Mouse (Mus musculus) limb, embryonic 14.5 days (tissue): ENCODE results near the gene Dppa2. TPM values are rescaled to one million over a fixed set of nuclear protein-coding genes. Genes with fewer than 3 reads are reported as not detected.
"Not testable (repeated sequence)": the region's sequence is repeated elsewhere in the genome, so short reads cannot be mapped to it uniquely, and the experiment has no call there.

Experiments
- ATAC-seq: fragments of 200-750 bp; cut with Nextera tagmentation; 2 replicates; pipeline ENCODE4 v1.8.0; 2017; ENCODE audit warnings: low read depth, moderate number of reproducible peaks, moderate TSS enrichment; ENCODE audit not compliant: low FRiP score
- DNase-seq: peaks from one replicate; pipeline ENCODE4 v3.0.0-alpha.2; 2015; ENCODE audit warnings: low spot score
- H3K27ac ChIP-seq: fragments of 300-500 bp; sonication (generic); replicated peaks from 2 replicates; pipeline ENCODE4 v1.5.1; 2014; ENCODE audit warnings: low read depth, mild to moderate bottlenecking, low read length, moderate library complexity, mixed read lengths
- H3K27me3 ChIP-seq: fragments of 300-500 bp; sonication (generic); 2 replicates; pipeline ENCODE4 v1.6.1; 2014; ENCODE audit warnings: low read length, mixed read lengths; ENCODE audit not compliant: control insufficient read depth, insufficient read depth
- H3K36me3 ChIP-seq: fragments of 300-500 bp; sonication (generic); 2 replicates; pipeline ENCODE4 v1.6.1; 2014; ENCODE audit warnings: mild to moderate bottlenecking, low read length, moderate library complexity, mixed read lengths; ENCODE audit not compliant: control insufficient read depth, insufficient read depth
- H3K4me1 ChIP-seq: fragments of 300-500 bp; sonication (generic); 2 replicates; pipeline ENCODE4 v1.6.1; 2014; ENCODE audit warnings: antibody characterized with exemption, low read length, mixed read lengths; ENCODE audit not compliant: control insufficient read depth, insufficient read depth
- H3K4me2 ChIP-seq: fragments of 300-500 bp; sonication (generic); replicated peaks from 2 replicates; pipeline ENCODE4 v1.6.1; 2014; ENCODE audit warnings: low read depth, mild to moderate bottlenecking, low read length, moderate library complexity; ENCODE audit not compliant: severe bottlenecking
- H3K4me3 ChIP-seq: fragments of 300-500 bp; sonication (generic); replicated peaks from 2 replicates; pipeline ENCODE4 v1.5.1; 2014; ENCODE audit warnings: low read length
- H3K9ac ChIP-seq: fragments of 300-500 bp; sonication (generic); 2 replicates; pipeline ENCODE4 v1.6.1; 2014; ENCODE audit warnings: mild to moderate bottlenecking, low read depth, low read length, moderate library complexity; ENCODE audit not compliant: severe bottlenecking
- H3K9me3 ChIP-seq: fragments of 300-500 bp; sonication (generic); 2 replicates; pipeline ENCODE4 v1.6.1; 2016; ENCODE audit warnings: low read length; ENCODE audit not compliant: control insufficient read depth
- POLR2A ChIP-seq: fragments of 200-500 bp; IDR thresholded peaks from 2 replicates; pipeline ENCODE4 v1.8.0; 2012; ENCODE audit warnings: inconsistent platforms, mild to moderate bottlenecking, moderate library complexity, borderline replicate concordance; ENCODE audit not compliant: insufficient read depth, insufficient read length; ENCODE audit errors: extremely low read depth
- WGBS: fragments of 180-500 bp; shearing (Covaris S2); extraction: QIAGEN DNeasy Blood & Tissue Kit; methylation state at CpG from one replicate; pipeline ENCODE4 v1.1.7; 2014; 5-methylcytosine and 5-hydroxymethylcytosine counted together
- polyA plus RNA-seq, 2 experiments: library from polyadenylated mRNA; depleted of rRNA in 1 of 2; stranded (reverse) in 1 of 2; unstranded in 1 of 2; fragments of >200 nt; fragmentation: Nextera tagmentation in 1 of 2; extraction: Ambion mirVana in 1 of 2; gene quantifications; 2 replicates each; pipeline versions ENCODE4 v1.2.1 to v1.2.3; 2012 to 2014

The Dppa2 gene
- polyA plus RNA-seq, 2 experiments = 0.03 TPM; not detected in 1

GRCm38 (mm10) chr16:48299884-48300283, 3.8 kb upstream of the Dppa2 start:
- DNase-seq (no peak), ATAC-seq (no peak)
- Histone ChIP-seq H3K36me3 (no peaks in the 10 kb centered on the region), H3K27me3 (no peaks in the 10 kb centered on the region), H3K4me2 (no peak overlapping the region), H3K9me3 (no peaks in the 10 kb centered on the region), H3K4me3 (no peak overlapping the region), H3K4me1 (no peaks in the 10 kb centered on the region), H3K27ac (no peak overlapping the region), H3K9ac (no peak overlapping the region)
- TF ChIP-seq POLR2A = no peak
- 78% methylated on average over 3 of the region's 3 CpGs for WGBS

DNA sequence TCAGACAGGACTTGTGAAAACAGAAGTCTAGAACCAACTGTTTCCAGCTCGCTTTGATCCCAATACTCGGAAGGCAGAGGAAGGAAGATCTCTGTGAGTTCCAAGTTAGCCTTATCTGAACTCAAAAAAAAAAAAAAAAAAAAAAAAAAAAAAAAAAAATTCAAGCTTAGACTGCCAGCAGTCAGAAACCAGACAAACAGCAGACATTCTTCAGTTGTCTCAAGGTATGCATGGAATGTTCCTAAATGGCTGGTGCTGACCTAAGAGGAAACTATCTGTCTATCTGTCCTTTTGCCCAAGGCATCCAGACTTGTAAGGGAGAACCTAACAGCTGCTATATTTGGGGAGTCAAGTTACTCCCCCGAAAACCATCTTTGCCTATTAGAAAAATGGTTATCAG, 275 bp downstream of the Dppa2 start:
- DNase-seq = no peak
- Histone ChIP-seq H3K27ac (no peak overlapping the region), H3K9ac (no peak overlapping the region), H3K9me3 (no peaks in the 10 kb centered on the region), H3K4me3 (no peak overlapping the region), H3K27me3 (no peaks in the 10 kb centered on the region), H3K4me2 (no peak overlapping the region), H3K36me3 (no peaks in the 10 kb centered on the region), H3K4me1 (no peaks in the 10 kb centered on the region)
- no peak for TF ChIP-seq POLR2A
- no peak for ATAC-seq
- WGBS = 74% methylated on average over 3 of the region's 3 CpGs

GRCm38 (mm10) chr16:48308916-48309315, 5.2 kb downstream of the Dppa2 start:
- H3K4me3 ChIP-seq, H3K9me3 ChIP-seq, DNase-seq, H3K4me2 ChIP-seq, H3K4me1 ChIP-seq, ATAC-seq, H3K36me3 ChIP-seq, H3K27me3 ChIP-seq, H3K27ac ChIP-seq, H3K9ac ChIP-seq: not testable (repeated sequence)
- 91% methylated on average over 10 of the region's 10 CpGs for WGBS

GRCm38 (mm10) chr16:48309912-48310630, 6.4 kb downstream of the Dppa2 start:
- no peak for ATAC-seq
- TF ChIP-seq POLR2A = no peak
- no peaks in the 10 kb centered on the region for H3K4me1 ChIP-seq
- H3K4me2 ChIP-seq = no peak overlapping the region
- H3K4me3 ChIP-seq = no peak overlapping the region
- H3K9me3 ChIP-seq = no peaks in the 10 kb centered on the region
- 80% methylated on average over 12 of the region's 12 CpGs for WGBS
- no peaks in the 10 kb centered on the region for H3K36me3 ChIP-seq
- DNase-seq = no peak
- H3K27ac ChIP-seq = no peak overlapping the region
- H3K27me3 ChIP-seq = no peaks in the 10 kb centered on the region
- no peak overlapping the region for H3K9ac ChIP-seq

- no peak overlapping the region for H3K9ac ChIP-seq
- ATAC-seq = no peak
- TF ChIP-seq POLR2A = no peak
- H3K27me3 ChIP-seq = no peaks in the 10 kb centered on the region
- no peak overlapping the region for H3K4me2 ChIP-seq
- H3K27ac ChIP-seq = no peak overlapping the region
- H3K4me1 ChIP-seq = no peaks in the 10 kb centered on the region
- no peak overlapping the region for H3K4me3 ChIP-seq
- DNase-seq = no peak
- 91% methylated on average over 3 of the region's 3 CpGs for WGBS
- no peaks in the 10 kb centered on the region for H3K9me3 ChIP-seq
- H3K36me3 ChIP-seq = no peaks in the 10 kb centered on the region
Measured at GRCm38 (mm10) chr16:48315294-48315693, 11.6 kb downstream of the Dppa2 start.
